Mouse (Mus musculus) C2C12 (cell line): ENCODE results near the gene Cd160. TPM values are rescaled to one million over a fixed set of nuclear protein-coding genes. Genes with fewer than 3 reads are reported as not detected.

Source experiments
- H3K27me3 ChIP-seq: one replicate; pipeline ENCODE4 v1.6.1; 2011; ENCODE audit not compliant: control insufficient read depth, insufficient read depth, insufficient read length
- H3K36me3 ChIP-seq: one replicate; pipeline ENCODE4 v1.6.1; 2011; ENCODE audit not compliant: control insufficient read depth, insufficient read depth
- H3K4me3 ChIP-seq: one replicate; pipeline ENCODE4 v1.5.1; 2011; ENCODE audit warnings: mild to moderate bottlenecking, control low read depth; ENCODE audit not compliant: poor library complexity, insufficient read depth, severe bottlenecking
- H3K79me2 ChIP-seq: one replicate; pipeline ENCODE4 v1.6.1; 2011; ENCODE audit not compliant: control insufficient read depth, insufficient read depth
- H3K79me3 ChIP-seq: one replicate; pipeline ENCODE4 v1.6.1; 2011; ENCODE audit warnings: low read depth, control low read depth
- H3ac ChIP-seq: one replicate; pipeline ENCODE3; 2011; ENCODE audit warnings: low read depth; ENCODE audit not compliant: control insufficient read depth, insufficient read length
- CEBPB ChIP-seq: IDR thresholded peaks from one replicate; pipeline ENCODE4 v1.6.1; 2011; ENCODE audit warnings: low read depth, mild to moderate bottlenecking, control low read depth, moderate library complexity
- CTCF ChIP-seq: IDR thresholded peaks from one replicate; pipeline ENCODE4 v1.5.1; 2011; ENCODE audit not compliant: control insufficient read depth, insufficient read depth, insufficient read length
- FOSL1 ChIP-seq: IDR thresholded peaks from one replicate; pipeline ENCODE4 v1.8.0; 2011; ENCODE audit warnings: mild to moderate bottlenecking, low read length; ENCODE audit not compliant: poor library complexity, insufficient read depth, severe bottlenecking
- MAX ChIP-seq: IDR thresholded peaks from one replicate; pipeline ENCODE4 v1.6.1; 2011; ENCODE audit warnings: mild to moderate bottlenecking, control low read depth
- MYOD1 ChIP-seq: IDR thresholded peaks from one replicate; pipeline ENCODE4 v1.6.1; 2011; ENCODE audit warnings: low read depth; ENCODE audit not compliant: control insufficient read depth, insufficient read length
- MYOG ChIP-seq: IDR thresholded peaks from one replicate; pipeline ENCODE4 v1.6.1; 2011; ENCODE audit not compliant: control insufficient read depth, insufficient read length; ENCODE audit errors: extremely low read depth
- USF1 ChIP-seq: IDR thresholded peaks from one replicate; pipeline ENCODE4 v1.6.1; 2011; ENCODE audit warnings: low read depth, mild to moderate bottlenecking, control low read depth, moderate library complexity
- polyA plus RNA-seq: library from polyadenylated mRNA; unstranded; fragments of >200 nt; fragmentation: generic; extraction: Trizol; gene quantifications from one replicate; pipeline ENCODE4 v1.2.1, GENCODE M21; 2012; ENCODE audit warnings: missing spikeins

Cd160 gene
- polyA plus RNA-seq, 1 experiment: 0.04 TPM

DNA sequence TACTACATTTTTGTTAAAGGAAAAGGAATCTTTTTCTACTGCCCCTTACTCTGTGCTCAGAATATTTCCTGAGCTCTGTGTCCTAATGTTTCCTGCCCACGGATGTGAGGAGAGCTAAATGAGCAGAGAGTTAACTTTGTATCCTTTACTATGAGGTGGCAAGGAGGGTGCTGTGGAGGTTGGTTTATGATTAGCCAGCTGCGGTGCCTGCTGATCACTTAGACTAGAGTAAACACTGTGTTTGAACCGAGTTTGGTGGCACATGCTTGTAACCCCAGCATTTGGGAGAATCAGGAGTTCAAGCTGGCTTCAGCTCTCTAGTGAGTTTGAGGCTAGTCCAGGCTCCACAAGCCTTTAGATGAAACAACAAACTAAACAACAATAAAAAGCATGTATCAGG, 52.0 kb downstream of the Cd160 start:
- no peaks in the 10 kb centered on the region for H3K27me3 ChIP-seq
- H3K79me3 ChIP-seq: peaks cover 5% of the 10 kb centered on the region
- no peak for TF ChIP-seq MYOD1
- H3K36me3 ChIP-seq: no peaks in the 10 kb centered on the region
- no peaks in the 10 kb centered on the region for H3K79me2 ChIP-seq
- no peak overlapping the region for H3ac ChIP-seq
- H3K4me3 ChIP-seq: no peak overlapping the region

DNA sequence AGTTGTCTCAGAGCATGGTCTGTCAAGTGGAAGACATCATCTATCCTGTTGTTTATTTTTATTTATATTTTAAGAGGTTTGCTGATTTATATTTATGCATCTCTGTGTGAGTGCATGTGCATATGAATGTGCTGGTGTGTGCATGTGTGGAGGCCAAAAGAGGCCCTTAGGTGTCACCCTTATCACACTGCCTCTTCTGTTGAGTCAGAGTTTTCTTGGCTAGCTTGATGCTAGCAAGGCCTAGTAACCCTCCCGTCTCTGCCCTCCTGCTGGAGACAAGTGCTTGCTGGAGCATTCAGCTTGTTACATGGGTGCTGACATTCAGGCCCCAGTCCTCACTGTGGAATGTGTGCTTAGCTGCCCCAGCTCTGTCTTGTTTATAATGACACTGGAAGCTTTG, 56.2 kb downstream of the Cd160 start:
- no peak overlapping the region for H3ac ChIP-seq
- H3K36me3 ChIP-seq: no peaks in the 10 kb centered on the region
- no peak overlapping the region for H3K4me3 ChIP-seq
- H3K79me3 ChIP-seq: peaks cover 5% of the 10 kb centered on the region
- TF ChIP-seq MYOG: no peak
- no peak for TF ChIP-seq CEBPB
- no peak for TF ChIP-seq USF1
- no peak for TF ChIP-seq MAX
- no peak for TF ChIP-seq CTCF
- TF ChIP-seq MYOD1: no peak
- no peak for TF ChIP-seq FOSL1
- H3K27me3 ChIP-seq: no peaks in the 10 kb centered on the region
- no peaks in the 10 kb centered on the region for H3K79me2 ChIP-seq

GRCm38 (mm10) chr3:96769971-96770370, 59.2 kb downstream of the Cd160 start:
- H3K36me3 ChIP-seq: peaks cover 5% of the 10 kb centered on the region

DNA sequence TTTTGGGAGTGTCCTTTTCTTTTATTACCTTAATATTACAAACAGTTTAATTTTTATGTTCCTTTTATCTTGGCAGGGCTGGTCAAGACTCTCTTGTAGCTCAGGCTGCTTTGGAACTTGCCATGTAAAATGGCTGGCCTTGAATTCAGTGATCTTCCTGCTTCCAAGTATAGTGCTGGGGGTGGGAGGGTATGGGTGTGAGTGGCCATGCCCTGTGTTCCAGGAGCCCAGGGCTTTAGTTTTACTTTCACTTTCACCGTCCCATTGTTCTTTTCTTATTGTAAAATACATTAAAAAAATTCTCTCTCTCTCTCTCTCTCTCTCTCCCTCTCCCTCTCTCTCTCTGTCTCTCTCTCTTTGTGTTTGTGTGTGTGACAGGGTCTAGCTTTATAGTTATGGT, 64.6 kb downstream of the Cd160 start:
- H3ac ChIP-seq: no peak overlapping the region
- no peak for TF ChIP-seq MYOD1
- no peak for TF ChIP-seq FOSL1
- TF ChIP-seq CTCF: no peak

More at GRCm38 (mm10) chr3:96769971-96770370, 59.2 kb downstream of the Cd160 start:
- H3ac ChIP-seq: no peak overlapping the region
- no peak overlapping the region for H3K4me3 ChIP-seq
- H3K79me3 ChIP-seq: peaks cover 5% of the 10 kb centered on the region
- no peak for TF ChIP-seq FOSL1
- no peak for TF ChIP-seq MAX
- TF ChIP-seq MYOG: no peak
- TF ChIP-seq MYOD1: no peak
- TF ChIP-seq CTCF: no peak
- no peak for TF ChIP-seq CEBPB
- TF ChIP-seq USF1: no peak
- no peaks in the 10 kb centered on the region for H3K27me3 ChIP-seq
- peaks cover 4% of the 10 kb centered on the region for H3K79me2 ChIP-seq

GRCm38 (mm10) chr3:96759695-96760094, 69.5 kb downstream of the Cd160 start:
- TF ChIP-seq MYOG: no peak
- TF ChIP-seq MYOD1: no peak
- TF ChIP-seq CEBPB: no peak
- TF ChIP-seq USF1: no peak
- no peak for TF ChIP-seq MAX
- TF ChIP-seq CTCF: no peak
- no peak for TF ChIP-seq FOSL1
- Histone ChIP-seq H3K36me3 (peaks cover 11% of the 10 kb centered on the region), H3ac (no peak overlapping the region), H3K79me3 (no peaks in the 10 kb centered on the region), H3K27me3 (no peaks in the 10 kb centered on the region), H3K4me3 (no peak overlapping the region), H3K79me2 (peaks cover 16% of the 10 kb centered on the region)

More for the DNA sequence above, 64.6 kb downstream of the Cd160 start:
- Histone ChIP-seq H3K4me3 (no peak overlapping the region), H3K79me3 (no peaks in the 10 kb centered on the region), H3K79me2 (peaks cover 21% of the 10 kb centered on the region), H3K27me3 (no peaks in the 10 kb centered on the region), H3K36me3 (peaks cover 16% of the 10 kb centered on the region)

- Histone ChIP-seq H3K36me3 (no peaks in the 10 kb centered on the region), H3ac (no peak overlapping the region), H3K79me3 (no peaks in the 10 kb centered on the region), H3K27me3 (no peaks in the 10 kb centered on the region), H3K4me3 (no peak overlapping the region), H3K79me2 (peaks cover 6% of the 10 kb centered on the region)
- no peak for TF ChIP-seq MAX
- TF ChIP-seq MYOD1: no peak
These were observed 71.5 kb downstream of the Cd160 start for GRCm38 (mm10) chr3:96757691-96758090.

DNA sequence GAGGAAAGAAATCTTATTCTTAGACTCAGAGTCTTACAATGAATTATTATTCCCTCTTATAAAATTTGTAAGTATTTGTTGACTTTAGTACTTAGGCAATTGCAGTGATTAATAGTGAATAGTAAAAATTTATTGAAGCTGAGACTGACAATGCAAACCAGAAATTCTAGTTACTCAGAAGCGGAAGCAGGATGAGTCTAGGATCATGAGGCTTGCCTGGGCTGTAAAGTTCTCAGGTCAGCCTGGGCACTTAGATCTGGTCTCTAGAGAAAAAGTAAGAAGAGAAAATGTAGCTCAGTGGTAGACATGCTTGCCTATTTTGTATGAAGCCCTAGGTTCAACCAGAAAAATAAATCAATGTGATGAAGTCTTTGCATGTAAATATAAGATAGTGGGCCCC, 73.2 kb downstream of the Cd160 start:
- H3K36me3 ChIP-seq: no peaks in the 10 kb centered on the region
- peaks cover 3% of the 10 kb centered on the region for H3K79me3 ChIP-seq
- H3K4me3 ChIP-seq: no peak overlapping the region
- H3K27me3 ChIP-seq: no peaks in the 10 kb centered on the region
- TF ChIP-seq USF1: no peak
- peaks cover 6% of the 10 kb centered on the region for H3K79me2 ChIP-seq
- H3ac ChIP-seq: no peak overlapping the region

Other genes with a start within 250 kb of the Cd160 start
- gene Polr3gl, start 235.2 kb downstream of the Cd160 start, polyA plus RNA-seq: 6.2 TPM
- 3.7 TPM for gene Ankrd34a, start 232.7 kb downstream of the Cd160 start, polyA plus RNA-seq
- 24.2 TPM for gene Lix1l, start 228.2 kb downstream of the Cd160 start, polyA plus RNA-seq
- 80.3 TPM for gene Rbm8a, start 199.4 kb downstream of the Cd160 start, polyA plus RNA-seq
- gene Pex11b, start 194.0 kb downstream of the Cd160 start, polyA plus RNA-seq: 19.9 TPM
- 0.01 TPM for gene Gm42957, start 193.9 kb downstream of the Cd160 start, polyA plus RNA-seq
- 1.2 TPM for gene Itga10, start 183.8 kb downstream of the Cd160 start, polyA plus RNA-seq
- gene Ankrd35, start 159.2 kb downstream of the Cd160 start, polyA plus RNA-seq: 0.09 TPM
- gene Pias3, start 133.0 kb downstream of the Cd160 start, polyA plus RNA-seq: 19.2 TPM
- gene Nudt17, start 120.8 kb downstream of the Cd160 start, polyA plus RNA-seq: 3.2 TPM
- gene Polr3c, start 101.7 kb downstream of the Cd160 start, polyA plus RNA-seq: 36.1 TPM
- gene Rnf115, start 101.7 kb downstream of the Cd160 start, polyA plus RNA-seq: 13.5 TPM
- gene Pdzk1, start 67 bp downstream of the Cd160 start, polyA plus RNA-seq: not detected
- gene Gja5, start 75.3 kb upstream of the Cd160 start, polyA plus RNA-seq: 0.12 TPM
- gene Gpr89, start 76.0 kb upstream of the Cd160 start, polyA plus RNA-seq: 17.7 TPM
- gene Gja8, start 96.7 kb upstream of the Cd160 start, polyA plus RNA-seq: not detected